Mouse (Mus musculus) heart, embryonic 14.5 days (tissue): ENCODE measurements around the gene Zfp771. TPM values are rescaled to one million over a fixed set of nuclear protein-coding genes. Genes with fewer than 3 reads are reported as not detected.

ENCODE experiments used
- ATAC-seq: fragments of 200-750 bp; cut with Nextera tagmentation; 2 replicates; pipeline ENCODE4 v1.8.0; 2017; ENCODE audit warnings: low read depth, moderate TSS enrichment; ENCODE audit not compliant: insufficient number of reproducible peaks, insufficient read depth, low FRiP score
- H3K27ac ChIP-seq, 2 experiments: fragments of 200-500 bp in 1 of 2; fragments of 300-500 bp in 1 of 2; sonication (generic) in 1 of 2; replicated peaks in 1 of 2; 2 replicates each; pipeline ENCODE4 v1.5.1; 2012 to 2014; ENCODE audit warnings: low read depth in 2 of 2, low read length in 2 of 2, control low read depth in 1 of 2, mild to moderate bottlenecking in 1 of 2, mixed read lengths in 1 of 2; ENCODE audit not compliant: control insufficient read depth in 1 of 2, insufficient read depth in 1 of 2
- H3K27me3 ChIP-seq: fragments of 300-500 bp; sonication (generic); 2 replicates; pipeline ENCODE4 v1.6.1; 2014; ENCODE audit warnings: mild to moderate bottlenecking, low read length, control low read depth; ENCODE audit not compliant: control insufficient read depth, insufficient read depth
- H3K36me3 ChIP-seq: fragments of 300-500 bp; sonication (generic); 2 replicates; pipeline ENCODE4 v1.6.1; 2014; ENCODE audit warnings: mild to moderate bottlenecking, control low read depth, low read length, mixed read lengths; ENCODE audit not compliant: control insufficient read depth, insufficient read depth
- H3K4me1 ChIP-seq, 2 experiments: fragments of 200-500 bp in 1 of 2; fragments of 300-500 bp in 1 of 2; sonication (generic) in 1 of 2; 2 replicates each; pipeline ENCODE4 v1.6.1; 2012 to 2014; ENCODE audit warnings: low read length in 2 of 2, control low read depth in 1 of 2, mixed read lengths in 1 of 2; ENCODE audit not compliant: control insufficient read depth in 2 of 2, insufficient read depth in 2 of 2
- H3K4me2 ChIP-seq: fragments of 300-500 bp; sonication (generic); 2 replicates; pipeline ENCODE4 v1.6.1; 2014; ENCODE audit warnings: mild to moderate bottlenecking, low read length
- H3K4me3 ChIP-seq, 2 experiments: fragments of 200-500 bp in 1 of 2; fragments of 300-500 bp in 1 of 2; sonication (generic) in 1 of 2; 2 replicates each; pipeline ENCODE4 v1.5.1; 2012 to 2014; ENCODE audit warnings: low read length in 2 of 2, mild to moderate bottlenecking in 2 of 2, control low read depth in 1 of 2, low read depth in 1 of 2, moderate library complexity in 1 of 2; ENCODE audit not compliant: control insufficient read depth in 1 of 2, insufficient read depth in 1 of 2
- H3K9ac ChIP-seq: fragments of 300-500 bp; sonication (generic); 2 replicates; pipeline ENCODE4 v1.6.1; 2014; ENCODE audit warnings: mild to moderate bottlenecking, low read length
- H3K9me3 ChIP-seq: fragments of 300-500 bp; sonication (generic); 2 replicates; pipeline ENCODE4 v1.6.1; 2016; ENCODE audit warnings: low read length, control low read depth; ENCODE audit not compliant: control insufficient read depth
- WGBS: fragments of 180-500 bp; shearing (Covaris S2); extraction: QIAGEN DNeasy Blood & Tissue Kit; methylation state at CpG from one replicate; pipeline ENCODE4 v1.1.7; 2014; 5-methylcytosine and 5-hydroxymethylcytosine counted together
- polyA plus RNA-seq: library from polyadenylated mRNA; unstranded; fragments of >200 nt; fragmentation: Nextera tagmentation; extraction: Ambion mirVana; gene quantifications from 2 replicates; pipeline ENCODE4 v1.2.1, GENCODE M21; 2014

The Zfp771 gene
- polyA plus RNA-seq, 1 experiment from 2014 or later = 31.4 TPM

DNA sequence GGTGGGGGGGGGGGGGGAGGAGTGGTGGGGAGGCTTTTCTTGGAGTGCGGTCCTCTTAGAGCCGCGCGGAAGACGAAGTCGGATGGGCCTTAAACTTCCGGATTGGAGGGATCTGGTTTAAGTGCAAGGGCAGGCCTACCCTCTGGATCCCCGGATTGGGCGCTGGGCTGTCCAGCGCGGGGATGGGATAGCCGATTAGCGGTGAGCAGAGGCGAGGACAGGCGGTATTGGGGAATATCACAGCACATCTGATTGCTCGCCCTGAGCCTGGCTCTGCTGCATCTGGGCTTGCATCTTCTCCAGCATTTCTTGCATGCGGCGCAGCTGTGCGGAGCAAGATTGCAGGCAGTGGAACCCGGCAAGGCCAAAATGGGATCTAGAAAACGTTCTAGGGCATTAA, 29.6 kb upstream of the Zfp771 start:
- Histone ChIP-seq H3K4me1 (peaks cover 26 to 36% of the 10 kb centered on the region in 2 experiments), H3K27me3 (no peaks in the 10 kb centered on the region), H3K4me2 (peak overlapping the region; percentile 71), H3K27ac (peak overlapping the region in 1 of 2 experiments; percentile 39; a peak in 1 of 4 replicates), H3K4me3 (peak overlapping the region; percentile 41 to 51), H3K9me3 (no peaks in the 10 kb centered on the region), H3K9ac (peak overlapping the region; percentile 74), H3K36me3 (no peaks in the 10 kb centered on the region)
- ATAC-seq = no peak
- 30% methylated on average over 21 of the region's 21 CpGs for WGBS

DNA sequence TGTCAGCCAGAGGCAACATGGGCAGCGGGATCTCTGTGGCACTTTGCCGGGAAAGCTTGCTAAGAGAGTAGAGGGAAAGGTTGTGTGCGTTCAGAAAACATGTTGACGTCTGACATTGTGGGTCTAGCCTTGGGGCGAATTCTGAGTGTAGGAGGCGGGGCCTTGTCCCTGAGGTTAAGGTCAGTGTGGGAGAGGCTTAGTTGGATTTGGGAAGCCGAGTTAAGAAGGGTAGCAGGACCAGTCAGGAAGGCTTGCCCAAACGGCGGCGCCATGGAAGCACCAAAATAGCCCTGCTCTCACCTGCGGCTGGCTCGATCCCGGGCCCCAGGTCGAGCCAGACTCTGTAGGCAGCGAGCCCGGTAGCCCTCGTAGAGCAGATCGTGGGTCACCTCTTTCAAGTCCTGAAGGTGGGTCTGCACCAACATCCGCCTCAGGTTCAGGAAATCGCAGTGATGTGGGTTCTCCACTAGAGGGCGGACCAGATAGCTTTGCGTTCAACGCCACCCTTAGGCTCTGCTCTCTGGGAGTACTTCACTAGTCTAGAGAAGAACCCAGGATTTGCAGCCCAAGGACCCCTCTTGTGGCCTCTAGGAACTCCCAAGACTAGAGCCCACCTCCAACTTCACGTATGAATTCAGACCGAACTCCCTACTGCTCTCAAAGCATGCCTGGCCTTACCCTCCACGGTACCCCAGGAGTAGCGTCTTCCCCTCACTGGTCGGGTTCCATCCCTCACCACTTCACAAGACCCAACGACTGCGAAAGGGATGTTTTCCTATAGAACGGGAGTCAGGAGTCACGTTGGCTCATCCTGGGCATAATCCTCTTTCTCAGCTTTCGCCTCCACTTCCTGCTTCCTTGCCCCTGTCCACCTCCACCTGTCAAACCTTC, 28.8 kb upstream of the Zfp771 start:
- H3K9me3 ChIP-seq = no peaks in the 10 kb centered on the region
- H3K9ac ChIP-seq = peak overlapping the region; percentile 74
- no peak for ATAC-seq

GRCm38 (mm10) chr7:127216307-127216706, 27.8 kb upstream of the Zfp771 start:
- no peak overlapping the region for H3K4me2 ChIP-seq
- no peaks in the 10 kb centered on the region for H3K27me3 ChIP-seq
- H3K4me1 ChIP-seq = peaks cover 26 to 31% of the 10 kb centered on the region in 2 experiments
- H3K4me3 ChIP-seq = no peak overlapping the region
- 81% methylated on average over 5 of the region's 5 CpGs for WGBS
- H3K9ac ChIP-seq = no peak overlapping the region
- ATAC-seq = no peak
- no peaks in the 10 kb centered on the region for H3K36me3 ChIP-seq
- H3K27ac ChIP-seq = no peak overlapping the region
- no peaks in the 10 kb centered on the region for H3K9me3 ChIP-seq

More for the DNA sequence above, 28.8 kb upstream of the Zfp771 start:
- Histone ChIP-seq H3K27me3 (no peaks in the 10 kb centered on the region), H3K27ac (peak overlapping the region in 1 of 2 experiments; percentile 39; a peak in 1 of 4 replicates), H3K36me3 (no peaks in the 10 kb centered on the region), H3K4me3 (peak overlapping the region; percentile 41 to 51), H3K4me2 (peak overlapping the region; percentile 71), H3K4me1 (peaks cover 26 to 34% of the 10 kb centered on the region in 2 experiments)
- 19% methylated on average over 33 of the region's 33 CpGs for WGBS

DNA sequence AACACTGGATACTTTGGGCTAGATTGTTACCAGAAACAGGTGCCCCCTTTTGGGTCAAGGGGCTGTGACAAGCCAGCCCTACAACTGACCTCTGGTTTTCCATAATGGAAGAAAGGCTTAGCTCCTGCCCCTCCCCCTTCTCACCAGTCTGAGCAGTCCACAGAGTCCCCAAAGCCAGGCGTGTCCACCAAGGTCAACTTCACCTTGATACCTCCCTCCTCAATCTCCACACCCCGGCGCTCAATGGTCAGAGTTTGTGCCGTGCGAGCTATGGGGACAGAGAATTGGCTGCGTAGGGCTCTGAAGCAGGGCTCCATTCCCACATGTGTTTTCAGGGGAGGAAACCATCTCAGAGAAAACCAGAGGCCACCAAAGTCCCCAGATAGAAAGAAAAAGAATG, 26.6 kb upstream of the Zfp771 start:
- Histone ChIP-seq H3K9me3 (no peaks in the 10 kb centered on the region), H3K4me1 (peaks cover 26 to 28% of the 10 kb centered on the region in 2 experiments), H3K9ac (peak overlapping the region; percentile 34; the same call in 1 of the 2 replicates), H3K4me3 (no peak overlapping the region), H3K27ac (peak overlapping the region; percentile 79 to 81), H3K27me3 (no peaks in the 10 kb centered on the region), H3K36me3 (no peaks in the 10 kb centered on the region), H3K4me2 (peak overlapping the region; percentile 42)
- WGBS = 34% methylated on average over 6 of the region's 6 CpGs
- no peak; the same call in 1 of the 2 replicates for ATAC-seq

- no peak overlapping the region for H3K4me3 ChIP-seq
- no peaks in the 10 kb centered on the region for H3K27me3 ChIP-seq
- peak overlapping the region; percentile 34; the same call in 1 of the 2 replicates for H3K9ac ChIP-seq
- ATAC-seq = no peak
- WGBS = 54% methylated on average over 10 of the region's 10 CpGs
- peaks cover 26 to 28% of the 10 kb centered on the region in 2 experiments for H3K4me1 ChIP-seq
- no peaks in the 10 kb centered on the region for H3K9me3 ChIP-seq
- H3K36me3 ChIP-seq = no peaks in the 10 kb centered on the region
- peak overlapping the region; percentile 42 for H3K4me2 ChIP-seq
- peak overlapping the region; percentile 79 to 81 for H3K27ac ChIP-seq
Measured at GRCm38 (mm10) chr7:127217901-127218642, 26.0 kb upstream of the Zfp771 start.

DNA sequence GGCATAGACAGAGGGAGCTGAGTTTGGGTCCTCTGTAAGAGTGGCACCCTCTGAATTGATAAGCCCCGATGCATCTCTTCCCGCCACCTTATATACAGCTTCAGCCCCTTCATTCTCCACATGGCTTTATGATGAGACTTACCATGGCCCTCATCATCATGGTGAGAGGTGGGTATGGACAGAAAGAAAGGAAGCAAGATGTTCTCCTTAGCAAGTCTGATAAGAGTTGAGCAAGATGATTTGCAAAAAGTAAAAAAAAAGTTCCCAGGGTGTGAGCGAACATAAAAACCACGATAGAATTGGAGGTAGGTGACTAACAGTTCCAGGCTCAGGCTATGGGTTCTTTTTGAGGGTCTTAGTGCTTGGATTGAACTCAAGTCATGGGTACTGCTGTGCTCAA, 25.4 kb upstream of the Zfp771 start:
- no peak overlapping the region for H3K4me2 ChIP-seq
- WGBS = 96% methylated on average over 4 of the region's 4 CpGs
- H3K27ac ChIP-seq = no peak overlapping the region
- H3K27me3 ChIP-seq = no peaks in the 10 kb centered on the region
- H3K4me1 ChIP-seq = peaks cover 26 to 27% of the 10 kb centered on the region in 2 experiments
- no peaks in the 10 kb centered on the region for H3K36me3 ChIP-seq
- H3K9ac ChIP-seq = no peak overlapping the region
- ATAC-seq = no peak
- no peak overlapping the region for H3K4me3 ChIP-seq
- no peaks in the 10 kb centered on the region for H3K9me3 ChIP-seq

DNA sequence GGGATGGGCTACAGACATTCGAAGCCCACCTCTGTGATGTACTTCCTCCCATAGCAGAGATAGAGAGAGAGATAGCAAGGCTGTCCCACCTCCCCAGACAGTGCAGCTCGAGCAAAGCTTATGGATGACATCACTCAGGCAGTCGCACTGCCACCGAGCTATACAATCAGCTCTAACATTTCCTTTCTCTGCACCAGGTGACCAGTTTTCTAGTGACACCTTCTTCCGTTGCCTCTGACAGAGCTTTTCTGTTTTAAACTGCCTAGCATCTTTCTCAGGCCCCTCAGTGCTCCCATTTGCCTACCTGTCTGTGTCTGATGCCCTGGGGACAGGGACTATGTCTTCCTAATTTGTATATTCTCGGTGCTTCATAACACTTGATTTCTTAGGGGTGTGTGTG, 23.6 kb upstream of the Zfp771 start:
- H3K9me3 ChIP-seq = no peaks in the 10 kb centered on the region

More for the DNA sequence above, 23.6 kb upstream of the Zfp771 start:
- H3K4me2 ChIP-seq = no peak overlapping the region
- H3K27ac ChIP-seq = no peak overlapping the region
- 68% methylated on average over 6 of the region's 6 CpGs for WGBS
- peaks cover 14 to 18% of the 10 kb centered on the region in 2 experiments for H3K4me1 ChIP-seq
- no peak overlapping the region for H3K4me3 ChIP-seq
- no peaks in the 10 kb centered on the region for H3K27me3 ChIP-seq
- no peak overlapping the region for H3K9ac ChIP-seq
- no peak for ATAC-seq
- H3K36me3 ChIP-seq = no peaks in the 10 kb centered on the region
